Mouse (Mus musculus) erythroblast, embryonic 14.5 days (primary cell): ENCODE measurements around the gene Cacna1c.

Experiments
- GATA1 ChIP-seq: IDR thresholded peaks from 2 replicates; pipeline ENCODE4 v1.6.1; 2012; ENCODE audit warnings: low read length, inconsistent platforms, mixed read lengths
- TAL1 ChIP-seq: IDR thresholded peaks from 3 replicates; pipeline ENCODE4 v1.6.1; 2012; ENCODE audit warnings: low read length, inconsistent platforms, mixed read lengths

DNA sequence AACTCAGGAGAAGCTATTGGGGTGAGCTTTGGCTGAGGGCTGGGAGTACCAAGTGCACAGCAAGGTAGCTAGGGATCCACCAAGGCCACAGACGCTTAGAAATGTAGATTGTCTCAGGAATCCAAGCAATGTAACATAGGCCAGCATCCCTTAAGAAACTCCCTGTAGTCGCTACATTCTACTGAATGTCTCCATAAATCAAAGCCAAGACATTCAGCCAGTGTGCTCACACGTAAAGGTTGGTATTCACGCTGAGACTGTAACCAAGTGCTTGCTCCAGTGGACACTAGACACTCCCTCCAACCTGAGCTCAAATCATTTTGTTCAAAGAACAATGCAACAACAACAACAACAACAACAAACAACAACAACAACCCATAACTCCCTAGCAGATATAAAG lies 368.0 kb downstream of the Cacna1c start:
- TF ChIP-seq GATA1 (no peak), TAL1 (no peak)
